23 mouse cellular contexts compared by ENCODE assay signal in the genomic region with DNA sequence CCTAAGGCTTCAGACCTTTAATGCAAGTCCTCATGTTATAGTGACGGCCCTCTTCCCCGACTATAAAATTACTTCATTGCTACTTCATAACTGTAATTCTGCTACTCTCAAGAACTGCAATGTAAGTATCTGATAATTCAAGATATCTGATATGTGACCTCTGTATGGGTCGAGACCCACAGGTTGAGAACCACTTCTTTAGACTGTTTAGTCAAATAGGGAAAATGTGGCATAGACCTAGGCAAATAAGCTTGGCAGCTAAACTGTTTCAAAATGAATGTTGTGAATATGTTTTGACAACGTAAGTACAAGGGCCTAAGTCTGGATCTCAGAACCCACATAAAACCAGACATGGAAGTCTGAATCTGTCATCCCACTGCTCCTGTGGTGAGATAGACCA.
DNase-seq lines count a peak whose midpoint lies in the region; ATAC-seq and TF ChIP-seq lines count a peak whose summit lies in the region.
"Had no signal": no experiment of that assay in that cellular context is flagged by ENCODE, and none has a peak within 500 bp of the region (broad histone marks: within the 10 kb centered on the region; RNA-seq: fewer than 3 reads in every experiment).

No protein-coding gene starts in this region.

- dilution Hi-C loops in CH12.LX (cut with MboI; ENCODE audit: extremely low pct_ligation_motif_present, extremely low pct_unique_long_range_greater_than_20kb, low sequenced_read_pairs) = no loop called here

- DNase-seq in midbrain, embryonic 14.5 days = no peak
- DNase-seq in midbrain, embryonic 11.5 days (ENCODE audit: low spot score, missing footprints) = no peak
- peak; percentile 66 for DNase-seq in CH12.LX (ENCODE audit: extremely low read depth)
- peak; percentile 7 for DNase-seq in induced T-regulatory cell, adult 2 months (ENCODE audit: low read depth)
- no peak for DNase-seq in left cerebral cortex, postnatal 10 days (ENCODE audit: extremely low spot score in 1 of 2, low spot score in 2 of 2)
- DNase-seq in gastrocnemius, postnatal 25 days = no peak
- DNase-seq: adrenal gland, adult 8-10 months; adrenal gland, postnatal 14 days; adrenal gland, postnatal 36 days; B cell, adult 2 months; cerebellum, adult 11-12 months; cerebellum, adult 2 months; cerebellum, adult 9-10 months; cerebellum, postnatal 10 days; cerebellum, postnatal 25 days; forebrain, postnatal 0 days had no signal

- no peak for TF ChIP-seq POLR2A in CH12.LX (IDR thresholded peaks at IDR 0.05; ENCODE audit: low read depth, low read length)

- H3K4me3 ChIP-seq in midbrain, embryonic 14.5 days (replicated peaks; ENCODE audit: low read depth, low read length) = no peak overlapping the region
- no peak overlapping the region for H3K4me3 ChIP-seq in midbrain, embryonic 11.5 days (ENCODE audit: low read depth, low read length)
- H3K4me3 ChIP-seq in CH12.LX (replicated peaks in 1 of 3; ENCODE audit: low read depth in 2 of 3, low read length in 2 of 3, poor library complexity in 1 of 3) = peak overlapping the region in 1 of 3 experiments; percentile 33
- H3K4me3 ChIP-seq: embryonic facial prominence, embryonic 10.5 days; embryonic facial prominence, embryonic 12.5 days; forebrain, embryonic 13.5 days; forebrain, embryonic 15.5 days had no signal

- no peaks in the 10 kb centered on the region for H3K27me3 ChIP-seq in midbrain, embryonic 14.5 days (ENCODE audit: control insufficient read depth, insufficient read depth, low read length)
- H3K27me3 ChIP-seq in midbrain, embryonic 11.5 days (ENCODE audit: control insufficient read depth, insufficient read depth, low read length) = no peaks in the 10 kb centered on the region
- no peaks in the 10 kb centered on the region for H3K27me3 ChIP-seq in CH12.LX (replicated peaks)
- H3K27me3 ChIP-seq: embryonic facial prominence, embryonic 12.5 days; forebrain, embryonic 13.5 days; forebrain, embryonic 15.5 days; Patski had no signal

- H3K9me3 ChIP-seq in midbrain, embryonic 14.5 days (ENCODE audit: control insufficient read depth, low read length) = peaks cover 8% of the 10 kb centered on the region
- H3K9me3 ChIP-seq in midbrain, embryonic 11.5 days (ENCODE audit: control insufficient read depth, low read length) = peaks cover 6% of the 10 kb centered on the region; the same call in 1 of the 2 replicates
- peaks cover 6% of the 10 kb centered on the region for H3K9me3 ChIP-seq in CH12.LX (replicated peaks; ENCODE audit: low read length)
- H3K9me3 ChIP-seq: forebrain, embryonic 15.5 days had no signal

- WGBS in midbrain, embryonic 14.5 days = 97% methylated on average over 4 of the region's 4 CpGs
- WGBS in midbrain, embryonic 11.5 days = 95% methylated on average over 4 of the region's 4 CpGs

- no peak for ATAC-seq in midbrain, embryonic 14.5 days (ENCODE audit: low FRiP score, low TSS enrichment)
- ATAC-seq in midbrain, embryonic 11.5 days (ENCODE audit: low FRiP score) = no peak
- ATAC-seq: activated CD4-positive, CD25-positive, alpha-beta regulatory T cell, adult 4 months; CD4-positive, CD25-positive, alpha-beta regulatory T cell, adult 4 months; forebrain, embryonic 13.5 days; forebrain, postnatal 0 days; Patski had no signal

- H3K4me1 ChIP-seq in midbrain, embryonic 14.5 days (ENCODE audit: control insufficient read depth, insufficient read depth, low read length) = no peaks in the 10 kb centered on the region
- no peaks in the 10 kb centered on the region for H3K4me1 ChIP-seq in midbrain, embryonic 11.5 days (ENCODE audit: control insufficient read depth, insufficient read depth, low read length)
- H3K4me1 ChIP-seq in CH12.LX (ENCODE audit: control insufficient read depth in 1 of 2, insufficient read depth in 2 of 2) = peaks cover 19 to 50% of the 10 kb centered on the region in 2 experiments
- H3K4me1 ChIP-seq: embryonic facial prominence, embryonic 10.5 days; embryonic facial prominence, embryonic 12.5 days; forebrain, embryonic 13.5 days; forebrain, embryonic 15.5 days had no signal

- no peak for TF ChIP-seq CTCF in CH12.LX (conservative IDR thresholded peaks at IDR 0.05 in 1 of 2, IDR thresholded peaks at IDR 0.05 in 1 of 2; ENCODE audit: low read depth in 2 of 2, low read length in 2 of 2)

- 0 out of 2 replicates have a peak overlapping the region, but pooled peaks have one; percentile 6 for H3K27ac ChIP-seq in midbrain, embryonic 14.5 days (replicated peaks; ENCODE audit: low read depth, low read length)
- H3K27ac ChIP-seq in midbrain, embryonic 11.5 days (ENCODE audit: low read depth, low read length) = no peak overlapping the region
- H3K27ac ChIP-seq in CH12.LX (ENCODE audit: insufficient read depth, low read depth) = peak overlapping the region; percentile 68
- H3K27ac ChIP-seq: embryonic facial prominence, embryonic 10.5 days; embryonic facial prominence, embryonic 12.5 days; forebrain, embryonic 13.5 days; forebrain, embryonic 15.5 days had no signal

- no peaks in the 10 kb centered on the region for H3K79me2 ChIP-seq in CH12.LX (replicated peaks; ENCODE audit: control insufficient read depth, extremely low read depth, insufficient read depth, poor library complexity, severe bottlenecking)

- no peak for TF ChIP-seq RAD21 in CH12.LX (IDR thresholded peaks at IDR 0.05; ENCODE audit: low read depth, low read length)

- H3K9ac ChIP-seq in midbrain, embryonic 14.5 days (replicated peaks; ENCODE audit: low read length) = no peak overlapping the region
- no peak overlapping the region for H3K9ac ChIP-seq in midbrain, embryonic 11.5 days (ENCODE audit: low read length)
- no peak overlapping the region for H3K9ac ChIP-seq in CH12.LX (ENCODE audit: insufficient read depth, low read depth)
- H3K9ac ChIP-seq: embryonic facial prominence, embryonic 12.5 days; forebrain, embryonic 13.5 days; forebrain, embryonic 15.5 days; forebrain, postnatal 0 days had no signal

- 0 out of 2 replicates have a peak, but pooled peaks cover 3% of the 10 kb centered on the region for H3K36me3 ChIP-seq in midbrain, embryonic 14.5 days (ENCODE audit: control insufficient read depth, insufficient read depth, low read length)
- H3K36me3 ChIP-seq in midbrain, embryonic 11.5 days (ENCODE audit: control insufficient read depth, insufficient read depth, low read length) = no peaks in the 10 kb centered on the region; the same call in none of the 2 replicates
- H3K36me3 ChIP-seq in CH12.LX (replicated peaks in 1 of 2; ENCODE audit: control insufficient read depth in 1 of 2, insufficient read depth in 1 of 2, low read length in 1 of 2) = peaks cover 0 to 6% of the 10 kb centered on the region in 2 experiments
- H3K36me3 ChIP-seq: embryonic facial prominence, embryonic 12.5 days had no signal

- no peak overlapping the region for H3K4me2 ChIP-seq in midbrain, embryonic 14.5 days (ENCODE audit: low read length)
- H3K4me2 ChIP-seq in midbrain, embryonic 11.5 days = no peak overlapping the region
- H3K4me2 ChIP-seq in CH12.LX (ENCODE audit: insufficient read depth, low read depth, poor library complexity, severe bottlenecking) = peak overlapping the region; percentile 82; the same call in 1 of the 2 replicates
- H3K4me2 ChIP-seq: embryonic facial prominence, embryonic 12.5 days; forebrain, embryonic 13.5 days; forebrain, embryonic 15.5 days had no signal

- intact Hi-C loops in left cerebral cortex, postnatal 10 days (cut with DNase I) = no loop called here

- TF ChIP-seq EP300 in CH12.LX (IDR thresholded peaks at IDR 0.05; ENCODE audit: low read length) = peak; percentile 95

- in situ Hi-C loops in CH12.LX (cut with MboI; ENCODE audit: low pct_ligation_motif_present, low pct_unique_long_range_greater_than_20kb, low sequenced_read_pairs) = loop anchor here (10.0 kb wide), 1 partner anchor 94 kb away; no protein-coding TSS in a partner anchor

TF ChIP-seq in CH12.LX, 34 proteins besides CTCF, POLR2A, EP300 and RAD21 (continues in another document):
- TF ChIP-seq MAFK (IDR thresholded peaks at IDR 0.05; ENCODE audit: insufficient replicate concordance, low read length) (peak; percentile 41; the same call in 1 of the 2 replicates), ZC3H11A (IDR thresholded peaks at IDR 0.05; ENCODE audit: low read depth, low read length) (no peak), HCFC1 (IDR thresholded peaks at IDR 0.05; ENCODE audit: low read depth, low read length) (no peak), NELFE (IDR thresholded peaks at IDR 0.05; ENCODE audit: low read depth, low read length) (no peak), ZKSCAN1 (IDR thresholded peaks at IDR 0.05; ENCODE audit: borderline replicate concordance, low read depth, low read length) (no peak), MAZ (IDR thresholded peaks at IDR 0.05; ENCODE audit: low read depth, low read length) (no peak), NRF1 (IDR thresholded peaks at IDR 0.05; ENCODE audit: low read depth, low read length) (no peak), BHLHE40 (IDR thresholded peaks at IDR 0.05; ENCODE audit: low read depth, low read length) (peak; percentile 58), ZNF384 (IDR thresholded peaks at IDR 0.05; ENCODE audit: low read depth, low read length) (no peak), ELF1 (IDR thresholded peaks at IDR 0.05; ENCODE audit: low read depth, low read length) (no peak), MAX (IDR thresholded peaks at IDR 0.05; ENCODE audit: low read length) (no peak), JUN (IDR thresholded peaks at IDR 0.05; ENCODE audit: insufficient read depth, low read depth, low read length) (peak; percentile 92), MYC (IDR thresholded peaks at IDR 0.05; ENCODE audit: low read depth, low read length) (0 out of 2 replicates have a peak, but pooled peaks have one; percentile 9), IRF4 (IDR thresholded peaks at IDR 0.05; ENCODE audit: low read depth, low read length) (peak; percentile 97), USF1 (IDR thresholded peaks at IDR 0.05; ENCODE audit: low read depth, low read length) (no peak), RCOR1 (conservative IDR thresholded peaks at IDR 0.05; ENCODE audit: low read depth, low read length) (peak; percentile 77), TCF12 (IDR thresholded peaks at IDR 0.05; ENCODE audit: low read depth, low read length) (no peak), ZMIZ1 (IDR thresholded peaks at IDR 0.05; ENCODE audit: low read depth, low read length) (no peak), CHD1 (IDR thresholded peaks at IDR 0.05; ENCODE audit: low read depth, low read length) (no peak), SMC3 (IDR thresholded peaks at IDR 0.05; ENCODE audit: low read depth, low read length) (no peak), UBTF (IDR thresholded peaks at IDR 0.05; ENCODE audit: low read depth, low read length) (no peak), USF2 (conservative IDR thresholded peaks at IDR 0.05; ENCODE audit: low read depth, low read length) (no peak), POLR2AphosphoS2 (IDR thresholded peaks at IDR 0.05; ENCODE audit: low read depth, low read length) (no peak), TBP (conservative IDR thresholded peaks at IDR 0.05; ENCODE audit: low read depth, low read length) (0 out of 2 replicates have a peak, but pooled peaks have one; percentile 19), MXI1 (IDR thresholded peaks at IDR 0.05; ENCODE audit: low read depth, low read length) (no peak), GABPA (IDR thresholded peaks at IDR 0.05; ENCODE audit: insufficient replicate concordance, low read depth, low read length) (no peak)

Comparison
In these comparisons a context has a peak if more than half of its experiments do, and no peak if none do; other contexts are left out.
1. DNase-seq: peak in CH12.LX (single experiment) and induced T-regulatory cell, adult 2 months (single experiment); none in midbrain, embryonic 14.5 days (single experiment), midbrain, embryonic 11.5 days (single experiment), left cerebral cortex, postnatal 10 days (0 of 2) and gastrocnemius, postnatal 25 days (single experiment).